Mouse (Mus musculus) small intestine, adult 2 months (tissue): ENCODE data around the gene Gm28374. TPM values are rescaled to one million over a fixed set of nuclear protein-coding genes. Genes with fewer than 3 reads are reported as not detected.
A peak's percentile ranks its signal among the peaks of the same experiment; 100 is the strongest.

Source experiments
- H3K27ac ChIP-seq: fragments of 200-500 bp; 2 replicates; pipeline ENCODE4 v1.5.1; 2012; ENCODE audit warnings: low read depth, low read length, control low read depth, inconsistent platforms; ENCODE audit not compliant: insufficient read depth
- H3K27me3 ChIP-seq: fragments of 200-500 bp; 2 replicates; pipeline ENCODE4 v1.6.1; 2012; ENCODE audit warnings: mild to moderate bottlenecking, moderate library complexity, low read length, inconsistent platforms; ENCODE audit not compliant: control insufficient read depth, insufficient read depth
- H3K36me3 ChIP-seq: fragments of 200-500 bp; 2 replicates; pipeline ENCODE4 v1.6.1; 2012; ENCODE audit warnings: mild to moderate bottlenecking, low read length, control low read depth, inconsistent platforms; ENCODE audit not compliant: control insufficient read depth, insufficient read depth
- H3K4me1 ChIP-seq: fragments of 200-500 bp; 2 replicates; pipeline ENCODE4 v1.6.1; 2012; ENCODE audit warnings: low read length, inconsistent platforms, mixed read lengths; ENCODE audit not compliant: control insufficient read depth, insufficient read depth, insufficient read length
- H3K4me3 ChIP-seq: fragments of 200-500 bp; 2 replicates; pipeline ENCODE4 v1.5.1; 2012; ENCODE audit warnings: low read depth, mild to moderate bottlenecking, control low read depth, inconsistent platforms, low read length, moderate library complexity
- CTCF ChIP-seq: fragments of 200-500 bp; IDR thresholded peaks from 2 replicates; pipeline ENCODE4 v1.5.1; 2012; ENCODE audit warnings: low read depth, mild to moderate bottlenecking, control low read depth, inconsistent platforms, low read length, moderate library complexity, mixed read lengths; ENCODE audit not compliant: insufficient replicate concordance, insufficient read length; ENCODE audit errors: extremely low read depth
- POLR2A ChIP-seq: fragments of 200-500 bp; IDR thresholded peaks from 2 replicates; pipeline ENCODE4 v1.6.1; 2012; ENCODE audit warnings: low read depth, mild to moderate bottlenecking, control low read depth, inconsistent platforms, low read length, moderate library complexity
- WGBS: fragments of 180-500 bp; shearing (Covaris S2); methylation state at CpG from one replicate; pipeline ENCODE4 v1.1.7; 2018; 5-methylcytosine and 5-hydroxymethylcytosine counted together
- polyA plus RNA-seq: library from polyadenylated mRNA; depleted of rRNA; stranded (reverse); fragments of >200 nt; gene quantifications from 2 replicates; pipeline ENCODE4 v1.2.3, GENCODE M21; 2012; rRNA removed

Gene Gm28374
- polyA plus RNA-seq, 1 experiment = not detected

DNA sequence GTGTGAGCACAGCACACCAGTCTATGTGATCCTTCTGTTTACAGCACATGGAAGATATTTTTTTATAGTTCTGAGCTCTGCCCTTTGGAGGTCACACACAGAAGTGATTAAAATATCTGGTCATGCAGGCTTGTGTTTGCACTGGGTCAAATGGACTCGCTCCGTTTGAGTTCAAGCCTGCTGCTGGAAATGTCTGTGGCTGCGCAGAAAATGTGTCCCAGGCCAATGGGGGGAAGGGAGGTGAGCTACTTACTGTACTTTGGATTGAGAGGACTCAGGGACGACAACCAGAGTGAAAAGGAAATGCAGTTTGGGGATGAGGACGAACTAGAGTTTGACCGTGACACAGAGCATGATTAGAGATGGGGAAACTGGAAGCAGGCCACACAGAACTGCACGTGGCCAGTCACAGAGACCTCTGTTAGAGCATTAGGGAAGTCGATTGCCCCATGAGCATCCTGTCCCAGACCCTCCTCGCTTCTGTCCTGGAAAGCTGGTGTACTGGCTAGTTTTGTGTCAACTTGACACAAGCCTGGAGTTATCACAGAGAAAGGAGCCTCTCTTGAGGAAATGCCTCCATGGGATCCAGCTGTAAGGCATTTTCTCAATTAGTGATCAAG is 46.0 kb downstream of the Gm28374 start:
- 26% methylated on average over 9 of the region's 9 CpGs for WGBS
- Histone ChIP-seq H3K4me1 (peaks cover 31% of the 10 kb centered on the region), H3K4me3 (no peak overlapping the region), H3K36me3 (no peaks in the 10 kb centered on the region), H3K27me3 (no peaks in the 10 kb centered on the region), H3K27ac (peak overlapping the region; percentile 53)
- TF ChIP-seq POLR2A = no peak
- no peak for TF ChIP-seq CTCF

DNA sequence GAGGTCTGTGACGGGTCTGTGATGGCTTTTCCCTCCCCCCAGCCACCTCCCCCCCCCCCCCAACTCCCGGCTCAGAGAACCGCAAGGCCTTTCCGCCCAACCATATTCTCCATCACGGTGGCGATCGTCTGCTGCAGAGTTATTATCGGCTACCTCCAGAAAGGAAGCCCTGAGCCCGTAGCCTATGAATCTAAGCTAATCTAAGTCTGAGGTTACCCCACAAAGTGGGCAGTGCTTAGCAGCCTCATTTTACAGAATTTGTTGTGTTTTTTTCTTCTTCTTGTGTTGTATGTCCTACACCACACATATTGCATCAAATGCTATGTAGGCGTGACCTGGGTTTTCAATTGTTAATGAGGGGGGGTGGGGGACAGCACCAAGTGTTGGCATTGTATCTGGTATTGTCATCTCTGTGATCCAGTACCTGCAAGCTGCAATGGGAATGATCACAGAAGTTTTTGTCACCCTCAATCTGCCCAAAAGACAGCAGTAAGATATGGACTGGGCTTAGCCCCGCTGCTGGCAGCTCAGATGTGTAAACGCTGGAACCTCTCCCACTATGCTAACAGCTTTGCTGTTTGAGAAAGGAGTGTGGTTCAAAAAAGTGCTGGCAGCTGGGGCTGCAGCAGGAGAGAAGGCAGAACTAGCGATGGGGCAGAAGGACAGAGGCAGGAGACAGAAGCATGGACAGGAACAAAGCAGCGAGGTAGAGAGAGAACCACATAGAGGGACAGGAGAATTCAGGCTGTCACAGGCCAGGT is 51.4 kb downstream of the Gm28374 start:
- TF ChIP-seq POLR2A (no peak), CTCF (no peak)
- Histone ChIP-seq H3K27ac (no peak overlapping the region), H3K27me3 (no peaks in the 10 kb centered on the region), H3K4me1 (peaks cover 23% of the 10 kb centered on the region; the same call in 1 of the 2 replicates), H3K4me3 (no peak overlapping the region), H3K36me3 (no peaks in the 10 kb centered on the region)
- WGBS = 72% methylated on average over 14 of the region's 14 CpGs

DNA sequence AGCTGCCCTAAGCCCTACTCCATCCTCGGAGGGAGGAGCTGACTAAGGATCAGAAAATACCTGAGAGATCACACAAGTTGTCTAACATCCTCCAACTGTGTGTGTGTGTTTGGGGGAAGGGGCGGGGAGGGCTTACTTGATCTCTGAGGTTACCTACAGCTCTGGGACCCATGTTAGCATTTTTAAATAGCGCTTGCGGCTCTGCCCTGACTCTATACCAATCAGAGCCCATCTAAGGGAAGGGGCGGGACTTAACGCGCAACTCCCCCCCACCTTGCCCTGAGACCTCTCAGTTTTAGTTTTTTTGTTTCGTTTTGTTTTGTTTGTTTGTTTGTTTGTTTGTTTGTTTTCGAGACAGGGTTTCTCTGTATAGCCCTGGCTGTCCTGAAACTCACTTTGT is 52.6 kb downstream of the Gm28374 start:
- H3K27me3 ChIP-seq = no peaks in the 10 kb centered on the region
- 78% methylated on average over 9 of the region's 9 CpGs for WGBS

DNA sequence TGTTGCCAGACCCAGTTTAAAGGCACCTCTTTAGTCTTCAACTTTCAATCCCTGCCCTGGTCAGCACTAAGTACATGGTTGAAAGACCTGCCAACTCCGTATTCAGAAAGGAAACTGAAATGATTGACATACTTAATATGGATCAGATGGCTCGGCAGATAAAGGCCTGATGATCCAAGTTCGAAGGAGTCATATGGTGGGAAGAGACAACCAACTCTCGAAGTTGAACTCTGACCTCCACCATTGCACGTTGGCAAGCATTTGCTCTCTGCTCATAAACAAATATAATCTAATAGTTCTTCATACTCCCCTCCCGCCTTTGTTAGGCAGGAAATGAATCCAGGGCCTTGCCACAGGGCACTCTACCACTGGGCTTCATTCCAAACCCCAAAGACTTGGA is 53.1 kb downstream of the Gm28374 start:
- WGBS = 13% methylated on average over 6 of the region's 6 CpGs
- TF ChIP-seq CTCF (no peak), POLR2A (no peak)
- Histone ChIP-seq H3K4me3 (no peak overlapping the region), H3K27me3 (no peaks in the 10 kb centered on the region), H3K4me1 (peaks cover 21% of the 10 kb centered on the region; the same call in 1 of the 2 replicates), H3K27ac (peak overlapping the region; percentile 71), H3K36me3 (no peaks in the 10 kb centered on the region)

More for the DNA sequence above, 52.6 kb downstream of the Gm28374 start:
- Histone ChIP-seq H3K4me1 (peaks cover 21% of the 10 kb centered on the region; the same call in 1 of the 2 replicates), H3K27ac (peak overlapping the region; percentile 71), H3K4me3 (no peak overlapping the region), H3K36me3 (no peaks in the 10 kb centered on the region)
- TF ChIP-seq CTCF (no peak), POLR2A (no peak)

Other genes starting within 250 kb of the Gm28374 start
- 32.1 and 62.1 TPM in 2 replicates for gene Frmd8, start 207.0 kb downstream of the Gm28374 start, polyA plus RNA-seq
- 207 and 241 TPM in 2 replicates for gene Slc25a45, start 204.4 kb downstream of the Gm28374 start, polyA plus RNA-seq
- 0.90 and 2.0 TPM in 2 replicates for gene Tigd3, start 188.1 kb downstream of the Gm28374 start, polyA plus RNA-seq
- 34.1 and 64.3 TPM in 2 replicates for gene Dpf2, start 169.2 kb downstream of the Gm28374 start, polyA plus RNA-seq
- gene Cdc42ep2, start 157.4 kb downstream of the Gm28374 start, polyA plus RNA-seq = 10.3 and 30.6 TPM in 2 replicates
- 14.2 and 40.8 TPM in 2 replicates for gene Pola2, start 118.1 kb downstream of the Gm28374 start, polyA plus RNA-seq
- gene Slc22a20, start 96.1 kb downstream of the Gm28374 start, polyA plus RNA-seq = 0.08 TPM in 1 of 2 replicates, not detected in the other
- 30.9 and 129 TPM in 2 replicates for gene Capn1, start 66.4 kb downstream of the Gm28374 start, polyA plus RNA-seq
- gene Syvn1, start 35.7 kb downstream of the Gm28374 start, polyA plus RNA-seq = 70.9 and 103 TPM in 2 replicates
- 7.6 and 14.8 TPM in 2 replicates for gene Mrpl49, start 24.5 kb downstream of the Gm28374 start, polyA plus RNA-seq
- 1,660 and 2,469 TPM in 2 replicates for gene Fau, start 24.4 kb downstream of the Gm28374 start, polyA plus RNA-seq
- 56.8 and 78.1 TPM in 2 replicates for gene Znhit2, start 21.1 kb downstream of the Gm28374 start, polyA plus RNA-seq
- 30.6 and 49.4 TPM in 2 replicates for gene Tm7sf2, start 13.9 kb downstream of the Gm28374 start, polyA plus RNA-seq
- gene Vps51, start 5.0 kb downstream of the Gm28374 start, polyA plus RNA-seq = 46.5 and 84.2 TPM in 2 replicates
- gene Tmem262, start 2.2 kb downstream of the Gm28374 start, polyA plus RNA-seq = not detected in 2 replicates
- 62.1 and 119 TPM in 2 replicates for gene Zfpl1, start 2.7 kb upstream of the Gm28374 start, polyA plus RNA-seq
- 1.6 and 2.6 TPM in 2 replicates for gene Cdca5, start 2.7 kb upstream of the Gm28374 start, polyA plus RNA-seq
- not detected in 2 replicates for gene AC131692.1, start 12.2 kb upstream of the Gm28374 start, polyA plus RNA-seq
- 46.7 and 1,874 TPM in 2 replicates for gene Naaladl1, start 23.5 kb upstream of the Gm28374 start, polyA plus RNA-seq
- gene Sac3d1, start 36.4 kb upstream of the Gm28374 start, polyA plus RNA-seq = 35.7 and 46.4 TPM in 2 replicates
- 19.8 and 41.8 TPM in 2 replicates for gene Snx15, start 46.0 kb upstream of the Gm28374 start, polyA plus RNA-seq
- gene Batf2, start 58.7 kb upstream of the Gm28374 start, polyA plus RNA-seq = 67.6 and 146 TPM in 2 replicates
- gene Arl2, start 59.3 kb upstream of the Gm28374 start, polyA plus RNA-seq = 62.7 and 98.9 TPM in 2 replicates
- 0.17 and 1.7 TPM in 2 replicates for gene Majin, start 102.1 kb upstream of the Gm28374 start, polyA plus RNA-seq
- gene Gpha2, start 144.1 kb upstream of the Gm28374 start, polyA plus RNA-seq = 0.74 TPM in 1 of 2 replicates, not detected in the other
- 64.2 and 112 TPM in 2 replicates for gene Ppp2r5b, start 153.6 kb upstream of the Gm28374 start, polyA plus RNA-seq
- 37.0 and 68.8 TPM in 2 replicates for gene Atg2a, start 159.4 kb upstream of the Gm28374 start, polyA plus RNA-seq
- 315 and 714 TPM in 2 replicates for gene Ehd1, start 194.5 kb upstream of the Gm28374 start, polyA plus RNA-seq
- gene Cdc42bpg, start 224.2 kb upstream of the Gm28374 start, polyA plus RNA-seq = 26.0 and 53.2 TPM in 2 replicates